Mouse (Mus musculus) liver, adult 2 months (tissue): ENCODE results near the gene Cwc22. TPM values are rescaled to one million over a fixed set of nuclear protein-coding genes. Genes with fewer than 3 reads are reported as not detected.

Source experiments
- DNase-seq: peaks from one replicate; pipeline ENCODE4 v3.0.0-alpha.2; 2011; ENCODE audit warnings: low read depth, low spot score; ENCODE audit errors: extremely low read depth
- H3K27ac ChIP-seq: fragments of 200-500 bp; replicated peaks from 2 replicates; pipeline ENCODE4 v1.5.1; 2012; ENCODE audit warnings: low read depth, mild to moderate bottlenecking, control low read depth, inconsistent platforms, low read length; ENCODE audit not compliant: insufficient read depth
- H3K27me3 ChIP-seq: fragments of 200-500 bp; 2 replicates; pipeline ENCODE4 v1.6.1; 2012; ENCODE audit warnings: mild to moderate bottlenecking, moderate library complexity, low read length, inconsistent platforms; ENCODE audit not compliant: control insufficient read depth, insufficient read depth
- H3K36me3 ChIP-seq: fragments of 200-500 bp; 2 replicates; pipeline ENCODE4 v1.6.1; 2012; ENCODE audit warnings: low read length, inconsistent platforms; ENCODE audit not compliant: control insufficient read depth, insufficient read depth
- H3K4me1 ChIP-seq: fragments of 200-500 bp; 2 replicates; pipeline ENCODE4 v1.6.1; 2011; ENCODE audit warnings: low read length; ENCODE audit not compliant: control insufficient read depth, insufficient read depth
- H3K4me3 ChIP-seq: fragments of 200-500 bp; 2 replicates; pipeline ENCODE4 v1.5.1; 2011; ENCODE audit warnings: low read depth, mild to moderate bottlenecking, control low read depth, low read length, moderate library complexity; ENCODE audit not compliant: insufficient read depth
- H3K79me2 ChIP-seq: fragments of 200-500 bp; 2 replicates; pipeline ENCODE4 v1.6.1; 2012; ENCODE audit warnings: inconsistent platforms, mild to moderate bottlenecking, low read length, moderate library complexity; ENCODE audit not compliant: control insufficient read depth, insufficient read depth
- H3K9ac ChIP-seq: fragments of 200-500 bp; 2 replicates; pipeline ENCODE4 v1.6.1; 2012; ENCODE audit warnings: low read depth, mild to moderate bottlenecking, control low read depth, inconsistent platforms, low read length
- CTCF ChIP-seq: fragments of 200-500 bp; IDR thresholded peaks from 2 replicates; pipeline ENCODE4 v1.5.1; 2011; ENCODE audit warnings: low read depth, low read length, control low read depth
- POLR2A ChIP-seq: fragments of 200-500 bp; IDR thresholded peaks from 2 replicates; pipeline ENCODE4 v1.6.1; 2011; ENCODE audit warnings: low read length, control low read depth; ENCODE audit not compliant: insufficient read depth; ENCODE audit errors: extremely low read depth
- WGBS: fragments of 180-500 bp; shearing (Covaris S2); methylation state at CpG from one replicate; pipeline ENCODE4 v1.1.7; 2018; 5-methylcytosine and 5-hydroxymethylcytosine counted together
- polyA plus RNA-seq: library from polyadenylated mRNA; depleted of rRNA; stranded (reverse); fragments of >200 nt; gene quantifications from 2 replicates; pipeline ENCODE4 v1.2.3, GENCODE M21; 2012
- total RNA-seq: library from RNA; depleted of rRNA; stranded (reverse); fragments of >200 nt; gene quantifications from 2 replicates; pipeline ENCODE4 v1.2.3, GENCODE M21; 2014

The Cwc22 gene
- total and polyA plus RNA-seq, 2 experiments = 3.4 to 10.6 TPM

- Histone ChIP-seq H3K36me3 (peaks cover 35% of the 10 kb centered on the region), H3K4me1 (no peaks in the 10 kb centered on the region), H3K79me2 (no peaks in the 10 kb centered on the region), H3K27me3 (no peaks in the 10 kb centered on the region), H3K4me3 (no peak overlapping the region), H3K9ac (no peak overlapping the region), H3K27ac (no peak overlapping the region)
- no peak for TF ChIP-seq CTCF
- no peak for TF ChIP-seq POLR2A
- DNase-seq = no peak
- 97% methylated on average over 8 of the region's 8 CpGs for WGBS
Observed at GRCm38 (mm10) chr2:77894896-77895295, 51.3 kb downstream of the Cwc22 start.

GRCm38 (mm10) chr2:77893505-77893904 lies 52.7 kb downstream of the Cwc22 start:
- Histone ChIP-seq H3K27me3 (no peaks in the 10 kb centered on the region), H3K9ac (no peak overlapping the region), H3K4me1 (no peaks in the 10 kb centered on the region), H3K27ac (no peak overlapping the region), H3K36me3 (peaks cover 24% of the 10 kb centered on the region), H3K4me3 (no peak overlapping the region), H3K79me2 (no peaks in the 10 kb centered on the region)
- TF ChIP-seq CTCF (no peak), POLR2A (no peak)
- DNase-seq = no peak
- 96% methylated on average over 8 of the region's 8 CpGs for WGBS

GRCm38 (mm10) chr2:77892573-77892972 lies 53.6 kb downstream of the Cwc22 start:
- H3K4me3 ChIP-seq = no peak overlapping the region
- H3K27me3 ChIP-seq = no peaks in the 10 kb centered on the region
- WGBS = 96% methylated on average over 4 of the region's 4 CpGs
- H3K79me2 ChIP-seq = no peaks in the 10 kb centered on the region
- no peak for TF ChIP-seq CTCF
- TF ChIP-seq POLR2A = no peak
- no peak overlapping the region for H3K27ac ChIP-seq
- H3K36me3 ChIP-seq = peaks cover 17% of the 10 kb centered on the region
- no peaks in the 10 kb centered on the region for H3K4me1 ChIP-seq
- H3K9ac ChIP-seq = no peak overlapping the region
- no peak for DNase-seq

- H3K27ac ChIP-seq = no peak overlapping the region
- H3K27me3 ChIP-seq = no peaks in the 10 kb centered on the region
- H3K4me1 ChIP-seq = no peaks in the 10 kb centered on the region
- H3K36me3 ChIP-seq = peaks cover 9% of the 10 kb centered on the region; the same call in 1 of the 2 replicates
- H3K9ac ChIP-seq = no peak overlapping the region
- no peak for DNase-seq
- H3K79me2 ChIP-seq = no peaks in the 10 kb centered on the region
- H3K4me3 ChIP-seq = no peak overlapping the region
- WGBS = 93% methylated on average over 5 of the region's 5 CpGs
- no peak for TF ChIP-seq POLR2A
- no peak for TF ChIP-seq CTCF
Observed at GRCm38 (mm10) chr2:77890836-77891438, 55.2 kb downstream of the Cwc22 start.

- 95% methylated on average over 6 of the region's 6 CpGs for WGBS
- H3K79me2 ChIP-seq = no peaks in the 10 kb centered on the region
- DNase-seq = no peak
- TF ChIP-seq CTCF (no peak), POLR2A (no peak)
- no peak overlapping the region for H3K27ac ChIP-seq
- H3K4me3 ChIP-seq = no peak overlapping the region
- peaks cover 6% of the 10 kb centered on the region; the same call in 1 of the 2 replicates for H3K36me3 ChIP-seq
- H3K27me3 ChIP-seq = no peaks in the 10 kb centered on the region
- no peaks in the 10 kb centered on the region for H3K4me1 ChIP-seq
- H3K9ac ChIP-seq = no peak overlapping the region
Observed at GRCm38 (mm10) chr2:77889949-77890348, 56.2 kb downstream of the Cwc22 start.

GRCm38 (mm10) chr2:77889401-77889800 lies 56.8 kb downstream of the Cwc22 start:
- TF ChIP-seq CTCF (no peak), POLR2A (no peak)
- H3K36me3 ChIP-seq = peaks cover 5% of the 10 kb centered on the region; the same call in 1 of the 2 replicates
- no peak overlapping the region for H3K4me3 ChIP-seq
- no peak overlapping the region for H3K27ac ChIP-seq
- no peak overlapping the region for H3K9ac ChIP-seq
- H3K27me3 ChIP-seq = no peaks in the 10 kb centered on the region
- H3K4me1 ChIP-seq = no peaks in the 10 kb centered on the region
- DNase-seq = no peak
- H3K79me2 ChIP-seq = no peaks in the 10 kb centered on the region
- 91% methylated on average over 5 of the region's 5 CpGs for WGBS
